Mouse (Mus musculus): ENCODE measurements around the gene Gnao1. TPM values are rescaled to one million over a fixed set of nuclear protein-coding genes. Genes with fewer than 3 reads are reported as not detected.

The Gnao1 gene
- polyA plus RNA-seq, 1 experiment from 2014 or later = 38.9 TPM

DNA sequence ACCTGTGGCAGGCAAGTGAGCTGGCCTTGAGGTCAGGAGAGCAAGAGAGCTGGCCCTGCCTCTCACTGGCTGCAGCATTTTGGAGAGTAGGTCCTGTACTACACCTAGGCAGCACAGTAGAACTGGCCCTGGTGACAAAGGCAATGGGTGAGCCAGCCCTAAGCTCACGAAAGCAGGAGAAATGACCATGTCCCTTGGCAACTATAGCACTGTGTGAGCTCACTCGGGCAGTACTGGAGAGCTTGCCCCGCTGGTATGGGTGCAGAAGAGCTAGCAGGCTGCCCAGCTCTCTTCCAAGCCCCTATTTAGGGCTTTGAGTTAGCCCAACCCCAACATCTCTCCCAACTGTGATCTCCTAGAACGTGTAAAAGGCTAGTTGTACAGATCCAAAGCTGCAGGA, 68.6 kb downstream of the Gnao1 start:
- Histone ChIP-seq H3K27ac (ENCODE audit: low read depth, low read length) (no peak overlapping the region), H3K4me1 (replicated peaks; ENCODE audit: control insufficient read depth, insufficient read depth, low read length) (no peaks in the 10 kb centered on the region), H3K4me3 (ENCODE audit: low read depth, low read length) (no peak overlapping the region), H3K27me3 (ENCODE audit: control insufficient read depth, insufficient read depth, low read length) (no peaks in the 10 kb centered on the region), H3K36me3 (ENCODE audit: control insufficient read depth, insufficient read depth, low read length) (no peaks in the 10 kb centered on the region), H3K4me2 (replicated peaks; ENCODE audit: low read depth, low read length) (no peak overlapping the region), H3K9ac (ENCODE audit: low read depth, low read length) (no peak overlapping the region), H3K9me3 (ENCODE audit: control insufficient read depth, low read length) (no peaks in the 10 kb centered on the region)
- ATAC-seq (ENCODE audit: low FRiP score) = no peak
- DNase-seq (ENCODE audit: low spot score) = no peak
- 87% methylated on average over 4 of the region's 4 CpGs for WGBS

DNA sequence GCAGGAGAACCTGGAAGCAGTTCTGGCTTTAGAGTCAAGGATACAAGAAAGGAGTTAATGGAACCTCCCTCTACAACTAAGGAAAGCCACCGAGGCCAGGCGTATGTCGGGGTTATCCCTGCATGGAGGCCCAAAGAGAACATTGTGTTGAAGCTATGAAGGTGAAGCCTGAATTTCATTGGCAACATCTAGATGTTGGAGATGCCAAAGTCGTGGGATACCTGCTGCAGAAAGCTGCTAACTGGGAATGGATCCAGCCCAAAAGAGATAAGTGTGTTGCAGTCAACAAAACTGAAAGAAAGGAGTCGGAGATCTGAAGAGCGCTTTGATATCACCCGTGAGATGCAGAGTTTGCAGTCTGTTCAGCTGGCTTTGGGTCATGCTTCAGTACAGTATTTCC, 70.2 kb downstream of the Gnao1 start:
- Histone ChIP-seq H3K36me3 (ENCODE audit: control insufficient read depth, insufficient read depth, low read length) (no peaks in the 10 kb centered on the region), H3K27ac (ENCODE audit: low read depth, low read length) (no peak overlapping the region), H3K4me1 (replicated peaks; ENCODE audit: control insufficient read depth, insufficient read depth, low read length) (no peaks in the 10 kb centered on the region), H3K4me2 (replicated peaks; ENCODE audit: low read depth, low read length) (no peak overlapping the region), H3K9ac (ENCODE audit: low read depth, low read length) (no peak overlapping the region), H3K9me3 (ENCODE audit: control insufficient read depth, low read length) (no peaks in the 10 kb centered on the region), H3K27me3 (ENCODE audit: control insufficient read depth, insufficient read depth, low read length) (no peaks in the 10 kb centered on the region), H3K4me3 (ENCODE audit: low read depth, low read length) (no peak overlapping the region)
- 93% methylated on average over 7 of the region's 7 CpGs for WGBS
- DNase-seq (ENCODE audit: low spot score) (no peak), ATAC-seq (ENCODE audit: low FRiP score) (no peak)

DNA sequence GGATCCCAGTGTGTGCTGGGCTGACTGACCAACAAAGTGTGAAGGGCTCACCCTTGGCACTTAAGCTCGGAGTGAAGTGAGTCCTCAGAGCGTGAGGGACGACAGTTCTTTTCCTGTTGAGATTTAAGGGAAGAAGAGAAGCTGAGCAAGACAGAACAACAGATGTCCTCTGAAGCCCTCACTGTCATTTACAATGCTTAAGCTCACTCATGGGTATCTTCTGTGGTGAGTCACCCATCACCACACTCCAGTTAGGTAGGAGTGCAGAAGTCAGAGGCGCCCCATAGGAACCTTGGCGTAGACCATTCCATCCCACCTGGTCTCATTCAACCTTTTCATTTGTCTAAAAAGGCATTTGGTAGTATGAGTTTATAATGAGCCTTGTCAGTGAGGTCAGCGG, 71.6 kb downstream of the Gnao1 start:
- 89% methylated on average over 6 of the region's 6 CpGs for WGBS
- ATAC-seq (ENCODE audit: low FRiP score) (no peak), DNase-seq (ENCODE audit: low spot score) (no peak)
- no peaks in the 10 kb centered on the region for H3K4me1 ChIP-seq (replicated peaks; ENCODE audit: control insufficient read depth, insufficient read depth, low read length)
- H3K4me3 ChIP-seq (ENCODE audit: low read depth, low read length) = no peak overlapping the region
- no peak overlapping the region for H3K4me2 ChIP-seq (replicated peaks; ENCODE audit: low read depth, low read length)
- no peaks in the 10 kb centered on the region for H3K9me3 ChIP-seq (ENCODE audit: control insufficient read depth, low read length)
- no peak overlapping the region for H3K27ac ChIP-seq (ENCODE audit: low read depth, low read length)
- H3K27me3 ChIP-seq (ENCODE audit: control insufficient read depth, insufficient read depth, low read length) = no peaks in the 10 kb centered on the region
- H3K36me3 ChIP-seq (ENCODE audit: control insufficient read depth, insufficient read depth, low read length) = no peaks in the 10 kb centered on the region
- no peak overlapping the region for H3K9ac ChIP-seq (ENCODE audit: low read depth, low read length)

DNA sequence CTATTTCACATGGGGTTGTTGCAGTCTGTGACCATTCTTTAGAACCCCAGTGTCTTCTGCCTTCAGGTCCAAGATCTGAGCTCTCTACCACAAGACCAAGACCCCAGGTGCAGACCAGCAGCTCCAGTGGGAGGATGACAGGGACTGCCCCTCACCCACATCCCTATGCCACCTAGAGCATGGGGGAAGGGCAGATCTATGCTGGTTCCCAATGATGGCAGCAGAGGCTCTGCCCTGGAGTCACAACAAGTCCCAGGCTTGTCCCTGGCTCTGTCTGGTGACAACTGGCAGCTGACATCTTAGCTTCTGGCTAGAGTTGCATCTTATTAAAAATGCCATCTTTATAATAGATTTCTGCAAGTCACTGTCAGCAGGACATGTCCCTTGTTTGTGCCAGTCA, 73.5 kb downstream of the Gnao1 start:
- ATAC-seq (ENCODE audit: low FRiP score) = no peak
- Histone ChIP-seq H3K4me2 (replicated peaks; ENCODE audit: low read depth, low read length) (no peak overlapping the region), H3K27ac (ENCODE audit: low read depth, low read length) (no peak overlapping the region), H3K4me1 (replicated peaks; ENCODE audit: control insufficient read depth, insufficient read depth, low read length) (no peaks in the 10 kb centered on the region), H3K4me3 (ENCODE audit: low read depth, low read length) (no peak overlapping the region), H3K9me3 (ENCODE audit: control insufficient read depth, low read length) (no peaks in the 10 kb centered on the region), H3K27me3 (ENCODE audit: control insufficient read depth, insufficient read depth, low read length) (no peaks in the 10 kb centered on the region), H3K36me3 (ENCODE audit: control insufficient read depth, insufficient read depth, low read length) (no peaks in the 10 kb centered on the region), H3K9ac (ENCODE audit: low read depth, low read length) (no peak overlapping the region)
- no peak for DNase-seq (ENCODE audit: low spot score)

DNA sequence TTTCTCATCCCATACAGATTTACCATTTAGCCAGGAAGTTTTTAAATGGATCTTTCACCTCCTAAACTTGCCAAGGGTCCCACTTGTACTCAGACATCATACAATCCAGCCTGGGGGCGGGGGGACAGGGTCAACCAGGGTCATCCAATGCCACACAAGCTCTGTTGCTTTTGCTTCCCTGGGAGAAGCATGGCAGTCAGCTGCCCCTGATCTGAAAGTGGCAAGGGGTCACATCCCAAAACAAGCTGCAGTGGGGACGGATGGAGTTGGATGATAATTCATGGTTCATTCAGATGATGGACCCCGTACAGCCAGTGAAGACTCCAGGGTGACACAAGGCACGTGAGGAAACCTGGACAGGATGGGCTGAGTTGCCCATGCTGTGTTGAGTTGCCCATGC, 74.0 kb downstream of the Gnao1 start:
- Histone ChIP-seq H3K4me2 (replicated peaks; ENCODE audit: low read depth, low read length) (no peak overlapping the region), H3K9ac (ENCODE audit: low read depth, low read length) (no peak overlapping the region), H3K36me3 (ENCODE audit: control insufficient read depth, insufficient read depth, low read length) (no peaks in the 10 kb centered on the region), H3K9me3 (ENCODE audit: control insufficient read depth, low read length) (no peaks in the 10 kb centered on the region), H3K4me3 (ENCODE audit: low read depth, low read length) (no peak overlapping the region), H3K27me3 (ENCODE audit: control insufficient read depth, insufficient read depth, low read length) (no peaks in the 10 kb centered on the region), H3K4me1 (replicated peaks; ENCODE audit: control insufficient read depth, insufficient read depth, low read length) (no peaks in the 10 kb centered on the region), H3K27ac (ENCODE audit: low read depth, low read length) (no peak overlapping the region)
- DNase-seq (ENCODE audit: low spot score) (no peak), ATAC-seq (ENCODE audit: low FRiP score) (no peak)
- 70% methylated on average over 4 of the region's 4 CpGs for WGBS

DNA sequence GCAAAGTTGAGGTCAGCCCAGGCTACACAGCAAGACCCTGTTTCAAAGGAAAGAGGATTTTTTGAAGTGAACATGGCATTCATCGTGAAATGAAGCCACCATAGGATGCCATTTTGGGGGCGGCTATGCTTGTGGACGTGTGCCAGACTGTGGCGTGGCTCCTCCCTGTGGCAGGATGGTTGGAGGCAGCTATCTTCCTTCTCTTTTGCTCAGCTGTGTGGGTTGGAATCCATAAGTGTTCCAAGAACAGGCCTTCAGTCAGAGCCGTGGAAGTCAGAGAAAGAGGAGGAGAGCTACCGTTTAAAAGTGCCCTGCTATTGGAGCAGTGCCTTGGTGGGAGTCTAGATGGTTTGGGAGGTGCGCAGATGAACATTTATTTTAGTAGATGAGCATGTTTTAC, 74.5 kb downstream of the Gnao1 start:
- no peaks in the 10 kb centered on the region for H3K36me3 ChIP-seq (ENCODE audit: control insufficient read depth, insufficient read depth, low read length)
- no peaks in the 10 kb centered on the region for H3K9me3 ChIP-seq (ENCODE audit: control insufficient read depth, low read length)
- no peak overlapping the region for H3K4me3 ChIP-seq (ENCODE audit: low read depth, low read length)
- no peaks in the 10 kb centered on the region for H3K27me3 ChIP-seq (ENCODE audit: control insufficient read depth, insufficient read depth, low read length)
- H3K4me2 ChIP-seq (replicated peaks; ENCODE audit: low read depth, low read length) = no peak overlapping the region
- DNase-seq (ENCODE audit: low spot score) = no peak
- 89% methylated on average over 7 of the region's 7 CpGs for whole genome bisulfite sequencing
- no peak overlapping the region for H3K27ac ChIP-seq (ENCODE audit: low read depth, low read length)
- no peak for ATAC-seq (ENCODE audit: low FRiP score)
- H3K9ac ChIP-seq (ENCODE audit: low read depth, low read length) = no peak overlapping the region
- no peaks in the 10 kb centered on the region; the same call in 1 of the 2 replicates for H3K4me1 ChIP-seq (replicated peaks; ENCODE audit: control insufficient read depth, insufficient read depth, low read length)

DNA sequence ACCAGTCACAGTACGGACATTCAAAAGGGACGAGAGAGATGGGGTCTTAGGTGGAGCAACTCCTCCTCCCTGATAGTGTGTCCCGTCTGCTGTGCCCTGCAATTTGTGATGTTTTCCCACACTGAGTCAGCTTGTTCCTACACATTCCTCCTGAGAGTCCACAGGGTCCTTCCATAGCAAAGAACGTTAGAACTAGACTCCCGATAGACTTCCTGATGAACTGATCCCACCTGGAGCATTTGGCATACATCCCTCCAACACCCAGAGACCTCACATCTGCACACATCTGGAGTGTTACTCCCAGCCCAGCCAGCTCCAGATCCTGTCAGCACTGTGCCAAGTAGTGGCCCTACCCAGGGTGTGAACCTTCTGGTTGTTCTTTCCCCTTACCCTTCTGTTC, 76.4 kb downstream of the Gnao1 start:
- DNase-seq (ENCODE audit: low spot score) = no peak
- no peaks in the 10 kb centered on the region for H3K36me3 ChIP-seq (ENCODE audit: control insufficient read depth, insufficient read depth, low read length)
- 86% methylated on average over 5 of the region's 5 CpGs for WGBS
- no peak overlapping the region for H3K4me2 ChIP-seq (replicated peaks; ENCODE audit: low read depth, low read length)
- no peak for ATAC-seq (ENCODE audit: low FRiP score)
- no peaks in the 10 kb centered on the region; the same call in 1 of the 2 replicates for H3K4me1 ChIP-seq (replicated peaks; ENCODE audit: control insufficient read depth, insufficient read depth, low read length)
- no peaks in the 10 kb centered on the region for H3K9me3 ChIP-seq (ENCODE audit: control insufficient read depth, low read length)
- H3K4me3 ChIP-seq (ENCODE audit: low read depth, low read length) = no peak overlapping the region
- no peak overlapping the region for H3K9ac ChIP-seq (ENCODE audit: low read depth, low read length)
- H3K27me3 ChIP-seq (ENCODE audit: control insufficient read depth, insufficient read depth, low read length) = no peaks in the 10 kb centered on the region
- H3K27ac ChIP-seq (ENCODE audit: low read depth, low read length) = no peak overlapping the region

DNA sequence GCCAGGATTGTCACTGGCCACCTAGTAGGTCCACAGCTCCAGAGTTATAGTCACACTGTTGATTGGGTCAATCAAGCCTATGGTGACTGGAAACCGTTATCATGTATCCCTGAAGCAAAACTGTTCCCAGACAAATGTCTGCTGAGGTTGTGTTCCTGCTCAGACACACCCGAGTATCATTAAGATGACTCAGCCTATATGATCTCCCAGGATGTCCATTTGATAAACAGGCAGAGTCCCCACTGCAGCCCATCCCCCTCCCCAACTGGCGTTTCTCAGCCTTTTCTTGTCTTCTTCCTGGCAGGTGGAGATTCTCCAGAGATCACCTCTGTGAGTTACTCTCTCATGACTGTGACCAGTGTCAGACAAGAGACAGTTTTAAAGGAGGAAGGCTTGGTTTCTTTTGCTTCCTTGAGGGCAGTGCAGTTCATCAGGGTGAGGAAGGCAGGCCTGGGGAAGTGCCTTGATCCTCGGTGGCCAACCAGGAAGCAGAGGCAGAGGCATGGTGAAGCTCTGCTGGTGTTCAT, 78.4 kb downstream of the Gnao1 start:
- H3K9me3 ChIP-seq (ENCODE audit: control insufficient read depth, low read length) = no peaks in the 10 kb centered on the region
- no peaks in the 10 kb centered on the region for H3K27me3 ChIP-seq (ENCODE audit: control insufficient read depth, insufficient read depth, low read length)
- H3K9ac ChIP-seq (ENCODE audit: low read depth, low read length) = no peak overlapping the region
- H3K4me2 ChIP-seq (replicated peaks; ENCODE audit: low read depth, low read length) = no peak overlapping the region
- no peak overlapping the region for H3K27ac ChIP-seq (ENCODE audit: low read depth, low read length)
- DNase-seq (ENCODE audit: low spot score) (no peak), ATAC-seq (ENCODE audit: low FRiP score) (no peak)
- H3K36me3 ChIP-seq (ENCODE audit: control insufficient read depth, insufficient read depth, low read length) = no peaks in the 10 kb centered on the region
- 81% methylated on average over 4 of the region's 4 CpGs for WGBS
- no peak overlapping the region for H3K4me3 ChIP-seq (ENCODE audit: low read depth, low read length)
- H3K4me1 ChIP-seq (replicated peaks; ENCODE audit: control insufficient read depth, insufficient read depth, low read length) = no peaks in the 10 kb centered on the region; the same call in 1 of the 2 replicates

DNA sequence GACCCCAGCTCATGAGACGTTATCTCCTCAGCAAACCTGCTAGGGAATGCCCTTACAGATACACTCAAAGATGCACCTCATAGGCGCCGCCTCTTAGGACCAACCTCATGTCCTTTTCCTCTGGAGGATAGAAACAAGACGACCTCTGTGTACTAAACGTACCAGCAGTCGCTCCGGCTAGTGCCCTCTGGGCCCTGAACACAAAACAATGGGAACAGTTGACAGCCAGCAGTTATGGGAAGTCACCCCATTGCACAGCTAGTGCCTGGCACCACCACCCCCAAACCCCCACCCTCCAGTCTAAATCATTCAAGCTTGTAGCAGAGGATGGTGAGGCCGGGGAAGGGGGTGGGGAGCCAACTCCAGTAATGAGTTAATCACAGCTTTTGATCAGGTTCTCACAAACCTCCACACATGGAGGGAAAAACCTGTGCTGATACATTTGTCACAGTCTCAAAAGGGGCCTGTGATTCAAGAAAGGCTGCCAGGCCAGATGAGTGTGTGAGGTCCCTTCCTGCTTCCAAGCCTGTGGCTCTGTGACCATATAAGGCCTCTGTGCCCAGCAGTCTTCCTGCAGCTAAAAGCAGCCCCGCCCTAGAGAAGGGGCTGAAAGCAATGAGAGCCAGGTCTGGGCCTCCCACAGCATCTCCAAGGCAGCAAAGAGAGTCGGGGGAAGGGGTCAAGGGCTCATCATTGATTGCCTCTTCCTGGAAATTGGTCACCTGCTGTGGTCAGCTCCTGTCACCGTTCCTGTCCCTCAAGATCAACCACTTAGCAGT, 79.1 kb downstream of the Gnao1 start:
- no peak for DNase-seq (ENCODE audit: low spot score)

More for the DNA sequence above, 79.1 kb downstream of the Gnao1 start:
- Histone ChIP-seq H3K9ac (ENCODE audit: low read depth, low read length) (no peak overlapping the region), H3K4me3 (ENCODE audit: low read depth, low read length) (no peak overlapping the region), H3K4me1 (replicated peaks; ENCODE audit: control insufficient read depth, insufficient read depth, low read length) (no peaks in the 10 kb centered on the region; the same call in 1 of the 2 replicates), H3K27me3 (ENCODE audit: control insufficient read depth, insufficient read depth, low read length) (no peaks in the 10 kb centered on the region), H3K27ac (ENCODE audit: low read depth, low read length) (no peak overlapping the region), H3K9me3 (ENCODE audit: control insufficient read depth, low read length) (no peaks in the 10 kb centered on the region), H3K4me2 (replicated peaks; ENCODE audit: low read depth, low read length) (no peak overlapping the region), H3K36me3 (ENCODE audit: control insufficient read depth, insufficient read depth, low read length) (no peaks in the 10 kb centered on the region)
- ATAC-seq (ENCODE audit: low FRiP score) = no peak
- WGBS = 60% methylated on average over 11 of the region's 11 CpGs
